Mouse (Mus musculus) stomach, postnatal 0 days (tissue): ENCODE results near the gene Plau.

Experiments used
- CTCF ChIP-seq: IDR thresholded peaks from 2 replicates; pipeline ENCODE4 v1.5.1; 2016; ENCODE audit warnings: antibody characterized with exemption, low read depth, mild to moderate bottlenecking, moderate library complexity
- EP300 ChIP-seq: optimal IDR thresholded peaks from 2 replicates; pipeline ENCODE3; 2016; ENCODE audit warnings: antibody characterized with exemption

GRCm38 (mm10) chr14:20841526-20841925, 5.1 kb downstream of the Plau start:
- TF ChIP-seq CTCF (no peak), EP300 (no peak)
